Mouse (Mus musculus) gastrocnemius, postnatal 25 days (tissue): ENCODE measurements around the gene Ankdd1b. TPM values are rescaled to one million over a fixed set of nuclear protein-coding genes. Genes with fewer than 3 reads are reported as not detected.

ENCODE experiments used
- DNase-seq: peaks from one replicate; pipeline ENCODE4 v3.0.0; 2022
- total RNA-seq, 2 experiments: library from RNA; stranded (reverse); gene quantifications; 1 replicate in 1 of 2; 2 replicates in 1 of 2; pipeline ENCODE4 v1.2.3; 2021

Gene Ankdd1b
- total RNA-seq, 2 experiments from 2014 or later, result not detected

GRCm38 (mm10) chr13:96407040-96407439 is 64.0 kb downstream of the Ankdd1b start:
- DNase-seq, result no peak

- DNase-seq, result no peak
Measured at GRCm38 (mm10) chr13:96405518-96405917, 65.5 kb downstream of the Ankdd1b start.

GRCm38 (mm10) chr13:96401251-96401650 is 69.7 kb downstream of the Ankdd1b start:
- DNase-seq, result no peak

GRCm38 (mm10) chr13:96389301-96389700 is 81.7 kb downstream of the Ankdd1b start:
- DNase-seq, result no peak

- DNase-seq, result peak; percentile 98
Measured at GRCm38 (mm10) chr13:96388042-96388888, 82.7 kb downstream of the Ankdd1b start, which contains the start of gene Poc5. Gene Poc5 (plus strand): TSS chr13:96388294.

GRCm38 (mm10) chr13:96377883-96378282 is 93.1 kb downstream of the Ankdd1b start:
- DNase-seq, result no peak

- peak; percentile 63 for DNase-seq
Measured at GRCm38 (mm10) chr13:96376871-96377270, 94.1 kb downstream of the Ankdd1b start.

- DNase-seq, result no peak
Measured at GRCm38 (mm10) chr13:96375519-96375918, 95.5 kb downstream of the Ankdd1b start.

Other genes with a start within 250 kb of the Ankdd1b start
- 1 to 10 TPM; 6.0 to 6.3 TPM for gene Poc5, start 82.9 kb downstream of the Ankdd1b start, total RNA-seq
- gene Gm17622, start 19.5 kb upstream of the Ankdd1b start, total RNA-seq, result not detected
- gene Polk, start 71.4 kb upstream of the Ankdd1b start, total RNA-seq, result 1 to 10 TPM; 3.3 to 3.7 TPM
- gene Col4a3bp, start 71.4 kb upstream of the Ankdd1b start, total RNA-seq, result 10 to 100 TPM; 31.5 to 39.7 TPM
- 1 to 10 TPM; 6.8 to 8.5 TPM for gene Hmgcr, start 199.7 kb upstream of the Ankdd1b start, total RNA-seq